Mouse (Mus musculus): ENCODE results near the gene Grk4. TPM values are rescaled to one million over a fixed set of nuclear protein-coding genes. Genes with fewer than 3 reads are reported as not detected.

Gene Grk4
- polyA plus RNA-seq, 1 experiment from 2014 or later = 5.3 TPM

GRCm38 (mm10) chr5:34758762-34759161 lies 98.6 kb downstream of the Grk4 start:
- WGBS = 82% methylated on average over 1 of the region's 1 CpGs
- Histone ChIP-seq H3K27ac (ENCODE audit: low read depth, low read length) (no peak overlapping the region), H3K36me3 (ENCODE audit: control insufficient read depth, insufficient read depth, low read length) (no peaks in the 10 kb centered on the region), H3K9ac (replicated peaks; ENCODE audit: low read depth, low read length) (no peak overlapping the region), H3K4me1 (ENCODE audit: control insufficient read depth, insufficient read depth, low read length) (peaks cover 11% of the 10 kb centered on the region; the same call in 1 of the 2 replicates), H3K4me2 (ENCODE audit: low read depth, low read length) (no peak overlapping the region), H3K27me3 (ENCODE audit: control insufficient read depth, insufficient read depth, low read length) (peaks cover 3% of the 10 kb centered on the region; the same call in 1 of the 2 replicates), H3K4me3 (ENCODE audit: low read depth, low read length) (no peak overlapping the region), H3K9me3 (ENCODE audit: control insufficient read depth, low read length) (no peaks in the 10 kb centered on the region)
- no peak for ATAC-seq (ENCODE audit: low read depth)

- under 1% methylated on average over 19 of the region's 19 CpGs for WGBS
Observed at GRCm38 (mm10) chr5:34760850-34761508, 100.8 kb downstream of the Grk4 start.

DNA sequence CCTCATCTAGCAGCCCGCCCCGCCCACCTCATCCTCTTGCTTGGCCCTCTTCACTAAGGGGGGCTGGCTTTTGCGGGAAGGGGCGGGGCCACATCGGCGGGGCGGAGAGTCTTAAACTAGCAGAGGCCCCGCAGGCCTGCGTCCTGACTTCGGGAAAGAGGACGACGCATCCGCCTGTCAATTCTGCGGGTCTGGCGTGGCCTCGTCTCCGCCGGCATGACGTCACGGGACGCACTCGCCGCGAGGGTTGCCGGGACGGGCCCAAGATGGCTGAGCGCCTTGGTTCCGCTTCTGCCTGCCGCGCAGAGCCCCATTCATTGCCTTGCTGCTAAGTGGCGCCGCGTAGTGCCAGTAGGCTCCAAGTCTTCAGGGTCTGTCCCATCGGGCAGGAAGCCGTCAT lies 101.3 kb downstream of the Grk4 start, which contains the start of gene Htt:
TSS of gene Htt (plus strand) at position 232 of the 400 bp plus-strand sequence.
- Histone ChIP-seq H3K9me3 (ENCODE audit: control insufficient read depth, low read length) (no peaks in the 10 kb centered on the region), H3K9ac (replicated peaks; ENCODE audit: low read depth, low read length) (peak within 1 kb of the TSS; percentile 94), H3K36me3 (ENCODE audit: control insufficient read depth, insufficient read depth, low read length) (no peaks in the 10 kb centered on the region), H3K4me2 (ENCODE audit: low read depth, low read length) (peak within 1 kb of the TSS; percentile 84), H3K27me3 (ENCODE audit: control insufficient read depth, insufficient read depth, low read length) (peaks cover 3% of the 10 kb centered on the region; the same call in 1 of the 2 replicates), H3K4me3 (ENCODE audit: low read depth, low read length) (peak within 1 kb of the TSS; percentile 95), H3K27ac (ENCODE audit: low read depth, low read length) (peak within 1 kb of the TSS; percentile 93), H3K4me1 (ENCODE audit: control insufficient read depth, insufficient read depth, low read length) (peaks cover 11% of the 10 kb centered on the region; the same call in 1 of the 2 replicates)
- WGBS = under 1% methylated on average over 35 of the region's 35 CpGs
- peak; percentile 99 for ATAC-seq (ENCODE audit: low read depth)

More at GRCm38 (mm10) chr5:34760850-34761508, 100.8 kb downstream of the Grk4 start:
- H3K27ac ChIP-seq (ENCODE audit: low read depth, low read length) = peak overlapping the region; percentile 93
- no peak; the same call in 1 of the 2 replicates for ATAC-seq (ENCODE audit: low read depth)
- H3K9ac ChIP-seq (replicated peaks; ENCODE audit: low read depth, low read length) = peak overlapping the region; percentile 58
- no peaks in the 10 kb centered on the region for H3K36me3 ChIP-seq (ENCODE audit: control insufficient read depth, insufficient read depth, low read length)
- peaks cover 11% of the 10 kb centered on the region; the same call in 1 of the 2 replicates for H3K4me1 ChIP-seq (ENCODE audit: control insufficient read depth, insufficient read depth, low read length)
- no peaks in the 10 kb centered on the region for H3K9me3 ChIP-seq (ENCODE audit: control insufficient read depth, low read length)
- peak overlapping the region; percentile 95 for H3K4me3 ChIP-seq (ENCODE audit: low read depth, low read length)
- peak overlapping the region; percentile 84 for H3K4me2 ChIP-seq (ENCODE audit: low read depth, low read length)
- H3K27me3 ChIP-seq (ENCODE audit: control insufficient read depth, insufficient read depth, low read length) = peaks cover 3% of the 10 kb centered on the region; the same call in 1 of the 2 replicates

DNA sequence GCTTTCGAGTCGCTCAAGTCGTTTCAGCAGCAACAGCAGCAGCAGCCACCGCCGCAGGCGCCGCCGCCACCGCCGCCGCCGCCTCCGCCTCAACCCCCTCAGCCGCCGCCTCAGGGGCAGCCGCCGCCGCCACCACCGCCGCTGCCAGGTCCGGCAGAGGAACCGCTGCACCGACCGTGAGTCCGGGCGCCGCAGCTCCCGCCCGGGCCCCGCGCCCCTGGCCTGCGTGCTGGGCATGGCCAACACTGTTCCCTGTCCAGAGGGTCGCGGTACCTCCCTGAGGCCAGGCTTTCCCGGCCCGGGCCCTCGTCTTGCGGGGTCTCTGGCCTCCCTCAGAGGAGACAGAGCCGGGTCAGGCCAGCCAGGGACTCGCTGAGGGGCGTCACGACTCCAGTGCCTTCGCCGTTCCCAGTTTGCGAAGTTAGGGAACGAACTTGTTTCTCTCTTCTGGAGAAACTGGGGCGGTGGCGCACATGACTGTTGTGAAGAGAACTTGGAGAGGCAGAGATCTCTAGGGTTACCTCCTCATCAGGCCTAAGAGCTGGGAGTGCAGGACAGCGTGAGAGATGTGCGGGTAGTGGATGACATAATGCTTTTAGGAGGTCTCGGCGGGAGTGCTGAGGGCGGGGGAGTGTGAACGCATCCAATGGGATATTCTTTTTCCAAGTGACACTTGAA lies 101.9 kb downstream of the Grk4 start:
- no peaks in the 10 kb centered on the region for H3K9me3 ChIP-seq (ENCODE audit: control insufficient read depth, low read length)
- peak overlapping the region; percentile 93 for H3K27ac ChIP-seq (ENCODE audit: low read depth, low read length)
- peak overlapping the region; percentile 59 for H3K4me2 ChIP-seq (ENCODE audit: low read depth, low read length)
- ATAC-seq (ENCODE audit: low read depth) = peak; percentile 58
- H3K4me3 ChIP-seq (ENCODE audit: low read depth, low read length) = peak overlapping the region; percentile 95
- WGBS = under 1% methylated on average over 52 of the region's 54 CpGs
- peak overlapping the region; percentile 94 for H3K9ac ChIP-seq (replicated peaks; ENCODE audit: low read depth, low read length)
- peaks cover 11% of the 10 kb centered on the region; the same call in 1 of the 2 replicates for H3K4me1 ChIP-seq (ENCODE audit: control insufficient read depth, insufficient read depth, low read length)
- no peaks in the 10 kb centered on the region for H3K36me3 ChIP-seq (ENCODE audit: control insufficient read depth, insufficient read depth, low read length)
- H3K27me3 ChIP-seq (ENCODE audit: control insufficient read depth, insufficient read depth, low read length) = peaks cover 3% of the 10 kb centered on the region; the same call in 1 of the 2 replicates

DNA sequence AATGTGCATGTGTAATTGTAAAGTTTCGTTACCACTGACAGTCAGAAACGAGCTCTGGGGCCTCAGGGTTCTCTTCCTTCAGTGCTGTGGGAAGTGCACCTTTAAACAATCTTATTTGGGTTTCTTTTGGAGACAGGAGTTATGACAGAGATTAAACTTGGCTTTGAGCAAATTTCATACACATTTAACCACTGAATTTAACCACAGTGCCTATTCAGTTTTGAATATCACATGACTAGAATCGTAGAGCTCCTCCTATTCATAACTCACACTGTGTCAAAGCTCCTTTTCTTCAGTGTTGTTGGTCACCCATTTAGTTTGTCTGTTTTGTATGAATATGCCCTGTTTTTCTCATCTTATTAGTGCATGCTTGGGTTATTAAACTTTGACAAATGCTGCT lies 111.6 kb downstream of the Grk4 start:
- WGBS = 92% methylated on average over 3 of the region's 3 CpGs
- Histone ChIP-seq H3K27me3 (ENCODE audit: control insufficient read depth, insufficient read depth, low read length) (no peaks in the 10 kb centered on the region), H3K4me2 (ENCODE audit: low read depth, low read length) (no peak overlapping the region), H3K9me3 (ENCODE audit: control insufficient read depth, low read length) (no peaks in the 10 kb centered on the region), H3K36me3 (ENCODE audit: control insufficient read depth, insufficient read depth, low read length) (no peaks in the 10 kb centered on the region), H3K4me1 (ENCODE audit: control insufficient read depth, insufficient read depth, low read length) (no peaks in the 10 kb centered on the region), H3K9ac (replicated peaks; ENCODE audit: low read depth, low read length) (no peak overlapping the region), H3K4me3 (ENCODE audit: low read depth, low read length) (no peak overlapping the region), H3K27ac (ENCODE audit: low read depth, low read length) (no peak overlapping the region)
- no peak for ATAC-seq (ENCODE audit: low read depth)

GRCm38 (mm10) chr5:34772696-34773245 lies 112.6 kb downstream of the Grk4 start:
- H3K4me3 ChIP-seq (ENCODE audit: low read depth, low read length) = no peak overlapping the region
- no peak for ATAC-seq (ENCODE audit: low read depth)
- no peaks in the 10 kb centered on the region for H3K27me3 ChIP-seq (ENCODE audit: control insufficient read depth, insufficient read depth, low read length)
- H3K36me3 ChIP-seq (ENCODE audit: control insufficient read depth, insufficient read depth, low read length) = no peaks in the 10 kb centered on the region
- no peak overlapping the region for H3K27ac ChIP-seq (ENCODE audit: low read depth, low read length)
- H3K4me1 ChIP-seq (ENCODE audit: control insufficient read depth, insufficient read depth, low read length) = no peaks in the 10 kb centered on the region
- 91% methylated on average over 4 of the region's 4 CpGs for whole genome bisulfite sequencing
- no peaks in the 10 kb centered on the region for H3K9me3 ChIP-seq (ENCODE audit: control insufficient read depth, low read length)
- no peak overlapping the region for H3K4me2 ChIP-seq (ENCODE audit: low read depth, low read length)
- H3K9ac ChIP-seq (replicated peaks; ENCODE audit: low read depth, low read length) = no peak overlapping the region

DNA sequence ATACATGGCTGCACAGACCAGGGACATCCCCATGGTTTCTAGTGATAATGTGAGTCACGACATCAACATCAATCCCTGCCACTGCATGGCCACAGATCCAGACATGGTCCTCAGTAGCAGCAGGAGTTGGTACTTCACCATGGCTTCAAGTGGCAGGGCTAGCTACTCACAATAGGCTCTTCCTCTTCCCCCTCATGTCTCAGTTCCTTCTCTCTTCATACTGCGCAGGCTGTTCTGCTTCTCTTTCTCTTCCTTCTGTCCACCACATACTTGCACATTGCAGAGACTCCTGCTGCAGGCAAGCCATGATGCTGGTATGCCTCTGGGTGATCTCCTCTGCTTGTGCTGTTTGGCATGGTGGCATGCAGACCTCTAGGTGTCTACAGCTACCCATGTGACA lies 113.2 kb downstream of the Grk4 start:
- H3K4me2 ChIP-seq (ENCODE audit: low read depth, low read length) = no peak overlapping the region
- WGBS = 92% methylated on average over 2 of the region's 2 CpGs
- H3K9me3 ChIP-seq (ENCODE audit: control insufficient read depth, low read length) = no peaks in the 10 kb centered on the region
- no peak overlapping the region for H3K9ac ChIP-seq (replicated peaks; ENCODE audit: low read depth, low read length)
- no peak for ATAC-seq (ENCODE audit: low read depth)
- no peaks in the 10 kb centered on the region for H3K4me1 ChIP-seq (ENCODE audit: control insufficient read depth, insufficient read depth, low read length)
- no peak overlapping the region for H3K27ac ChIP-seq (ENCODE audit: low read depth, low read length)
- no peaks in the 10 kb centered on the region for H3K27me3 ChIP-seq (ENCODE audit: control insufficient read depth, insufficient read depth, low read length)
- H3K4me3 ChIP-seq (ENCODE audit: low read depth, low read length) = no peak overlapping the region
- no peaks in the 10 kb centered on the region for H3K36me3 ChIP-seq (ENCODE audit: control insufficient read depth, insufficient read depth, low read length)

DNA sequence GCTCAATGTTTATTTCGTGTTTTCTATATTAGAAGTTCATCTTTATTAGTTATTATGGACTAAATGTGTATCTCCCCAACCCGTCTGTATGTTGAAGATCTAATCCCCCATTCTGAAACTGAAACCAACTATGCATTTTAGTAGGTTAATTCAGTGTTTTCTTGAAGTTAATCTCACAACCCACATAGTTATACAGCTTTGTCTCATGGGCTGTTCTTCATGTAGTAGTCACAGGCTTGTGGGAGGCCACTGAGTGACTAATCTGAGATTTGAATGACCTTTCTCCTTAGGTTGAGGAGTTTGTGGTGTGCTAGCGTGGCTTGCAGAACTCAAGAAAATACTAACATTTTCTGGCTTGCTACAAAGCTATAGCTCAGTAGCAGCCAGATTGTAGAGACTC lies 124.8 kb downstream of the Grk4 start:
- no peak for ATAC-seq (ENCODE audit: low read depth)
- Histone ChIP-seq H3K4me3 (ENCODE audit: low read depth, low read length) (no peak overlapping the region), H3K27ac (ENCODE audit: low read depth, low read length) (no peak overlapping the region), H3K36me3 (ENCODE audit: control insufficient read depth, insufficient read depth, low read length) (0 out of 2 replicates have a peak, but pooled peaks cover 8% of the 10 kb centered on the region), H3K9ac (replicated peaks; ENCODE audit: low read depth, low read length) (no peak overlapping the region), H3K9me3 (ENCODE audit: control insufficient read depth, low read length) (no peaks in the 10 kb centered on the region), H3K4me1 (ENCODE audit: control insufficient read depth, insufficient read depth, low read length) (no peaks in the 10 kb centered on the region), H3K27me3 (ENCODE audit: control insufficient read depth, insufficient read depth, low read length) (no peaks in the 10 kb centered on the region), H3K4me2 (ENCODE audit: low read depth, low read length) (no peak overlapping the region)
- 95% methylated on average over 3 of the region's 3 CpGs for WGBS

DNA sequence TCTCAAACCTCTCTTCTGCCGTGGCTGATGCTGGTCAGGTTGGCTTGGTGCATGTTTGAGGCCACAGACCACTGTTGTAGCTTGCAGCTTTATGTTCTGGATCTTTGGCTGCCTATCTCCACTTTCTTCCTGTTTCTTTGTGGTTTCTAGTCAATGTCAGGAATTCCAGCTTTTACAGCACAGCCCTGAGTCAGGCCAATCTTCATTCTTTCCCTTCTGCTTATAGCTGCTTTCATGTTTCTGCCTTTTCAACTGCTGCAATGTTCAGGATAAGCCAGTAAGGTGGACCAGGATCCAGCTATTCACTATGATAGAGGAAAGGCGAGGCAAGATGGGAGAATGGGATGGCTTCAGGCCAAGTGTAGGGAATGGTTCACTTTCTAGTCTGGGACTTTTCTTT lies 131.0 kb downstream of the Grk4 start:
- Histone ChIP-seq H3K9me3 (ENCODE audit: control insufficient read depth, low read length) (no peaks in the 10 kb centered on the region), H3K4me2 (ENCODE audit: low read depth, low read length) (no peak overlapping the region), H3K4me3 (ENCODE audit: low read depth, low read length) (no peak overlapping the region), H3K27ac (ENCODE audit: low read depth, low read length) (no peak overlapping the region), H3K4me1 (ENCODE audit: control insufficient read depth, insufficient read depth, low read length) (no peaks in the 10 kb centered on the region), H3K36me3 (ENCODE audit: control insufficient read depth, insufficient read depth, low read length) (peaks cover 5% of the 10 kb centered on the region; the same call in 1 of the 2 replicates), H3K27me3 (ENCODE audit: control insufficient read depth, insufficient read depth, low read length) (no peaks in the 10 kb centered on the region), H3K9ac (replicated peaks; ENCODE audit: low read depth, low read length) (no peak overlapping the region)
- WGBS = 96% methylated on average over 2 of the region's 2 CpGs
- ATAC-seq (ENCODE audit: low read depth) = no peak
